Mouse (Mus musculus): Measurements from ENCODE around the gene Homez. TPM values are rescaled to one million over a fixed set of nuclear protein-coding genes. Genes with fewer than 3 reads are reported as not detected.

Gene Homez
- polyA plus RNA-seq, 1 experiment from 2014 or later, result 10.3 TPM

DNA sequence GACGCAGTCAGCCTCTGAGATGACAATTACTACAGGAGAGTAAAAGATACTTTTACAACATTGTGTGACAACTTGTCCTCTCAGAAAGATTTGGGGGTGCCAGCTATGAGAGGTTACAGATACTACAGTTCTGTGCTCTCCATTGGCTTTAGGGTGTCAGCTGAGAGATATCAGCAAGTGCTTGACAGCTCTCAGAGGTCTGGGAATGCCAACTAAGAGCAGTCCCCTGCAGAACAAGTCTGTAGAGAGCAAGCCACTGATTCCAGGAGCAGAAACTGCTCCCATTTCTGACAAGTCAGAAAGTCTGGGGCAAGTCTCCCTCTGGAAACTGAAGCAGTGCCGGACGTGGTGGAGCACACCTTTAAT, 61.1 kb downstream of the Homez start:
- Histone ChIP-seq H3K4me2 (no peak overlapping the region), H3K36me3 (no peaks in the 10 kb centered on the region), H3K4me3 (no peak overlapping the region), H3K9me3 (no peaks in the 10 kb centered on the region), H3K9ac (no peak overlapping the region), H3K27ac (no peak overlapping the region), H3K27me3 (no peaks in the 10 kb centered on the region), H3K4me1 (replicated peaks) (no peaks in the 10 kb centered on the region)
- WGBS, result 94% methylated on average over 3 of the region's 3 CpGs
- no peak for ATAC-seq (ENCODE audit: low FRiP score)

DNA sequence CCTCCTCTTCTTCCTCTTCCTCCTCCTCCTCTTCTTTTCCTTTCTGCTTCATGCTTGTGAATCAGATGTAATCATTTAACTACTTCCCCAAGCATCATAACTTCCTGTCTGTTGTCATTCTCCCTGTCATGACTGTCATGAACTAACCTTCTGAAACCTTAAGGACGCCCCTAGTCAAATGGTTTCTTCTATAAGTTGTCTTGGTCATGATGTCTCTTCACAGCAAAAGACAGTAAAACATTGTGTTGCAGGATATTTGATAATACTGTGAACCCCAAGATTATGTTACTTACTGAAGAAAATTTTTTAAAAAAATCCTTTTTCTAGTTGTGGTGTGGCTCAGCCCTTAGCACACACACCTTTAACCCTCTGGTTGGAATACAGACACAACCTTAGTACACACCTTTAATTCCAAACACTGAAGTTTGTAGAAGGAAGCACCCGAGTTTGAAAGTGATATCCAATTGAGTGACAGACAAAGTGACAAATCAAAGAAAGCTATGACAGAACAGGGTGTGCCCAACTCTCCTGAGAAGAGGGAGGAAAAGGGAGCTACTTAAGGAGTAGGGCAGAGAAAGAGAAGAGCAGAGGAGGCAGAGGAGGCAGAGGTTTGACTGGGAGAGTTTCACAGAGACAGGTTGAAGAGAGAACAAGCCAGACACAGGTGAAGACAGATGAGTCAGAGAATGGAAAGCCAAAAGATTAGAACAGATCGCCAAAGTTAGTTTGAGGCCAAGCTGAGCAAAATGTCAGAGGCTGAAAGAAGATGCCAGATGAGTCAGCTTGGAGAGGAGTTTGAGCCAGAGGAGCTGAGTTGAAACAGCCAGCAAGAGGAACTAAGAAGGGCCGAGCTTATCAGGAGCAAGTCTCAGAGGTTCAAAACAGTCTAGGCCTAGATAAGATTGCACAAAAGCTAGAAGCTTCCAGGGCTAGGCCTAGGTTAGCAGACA, 61.8 kb downstream of the Homez start:
- Histone ChIP-seq H3K4me3 (no peak overlapping the region), H3K27me3 (no peaks in the 10 kb centered on the region), H3K9me3 (no peaks in the 10 kb centered on the region), H3K4me1 (replicated peaks) (no peaks in the 10 kb centered on the region), H3K27ac (no peak overlapping the region), H3K4me2 (no peak overlapping the region), H3K9ac (no peak overlapping the region), H3K36me3 (no peaks in the 10 kb centered on the region)
- no peak for ATAC-seq (ENCODE audit: low FRiP score)
- 82% methylated on average over 4 of the region's 4 CpGs for WGBS

DNA sequence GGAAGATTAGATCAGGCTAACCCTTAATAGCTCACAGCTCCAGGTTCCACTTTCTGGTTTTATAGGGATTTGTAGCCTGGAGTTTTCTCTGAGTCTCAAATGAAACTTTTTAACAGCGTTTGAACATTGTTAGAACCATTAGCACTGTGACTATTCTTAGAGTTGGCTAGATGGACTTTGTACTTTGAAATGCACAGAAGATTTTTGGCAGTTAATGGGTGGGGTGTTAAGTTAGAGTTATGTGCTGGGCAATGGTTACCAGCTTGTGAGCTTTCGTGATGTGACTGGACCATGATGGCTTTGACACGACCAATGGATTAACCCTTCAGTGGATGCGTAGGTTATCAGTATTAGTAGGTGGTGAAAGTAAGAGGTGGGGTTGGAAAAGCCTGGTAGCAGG, 64.6 kb downstream of the Homez start:
- H3K4me1 ChIP-seq (replicated peaks), result no peaks in the 10 kb centered on the region
- no peak overlapping the region for H3K9ac ChIP-seq
- no peak overlapping the region for H3K4me3 ChIP-seq
- no peak overlapping the region for H3K4me2 ChIP-seq
- H3K27me3 ChIP-seq, result no peaks in the 10 kb centered on the region
- H3K27ac ChIP-seq, result no peak overlapping the region
- 94% methylated on average over 4 of the region's 4 CpGs for WGBS
- no peak for ATAC-seq (ENCODE audit: low FRiP score)
- no peaks in the 10 kb centered on the region for H3K36me3 ChIP-seq
- no peaks in the 10 kb centered on the region for H3K9me3 ChIP-seq

Other genes starting within 250 kb of the Homez start
- gene Psmb11, start 249.5 kb downstream of the Homez start, polyA plus RNA-seq (2015; fragmentation: Nextera tagmentation; extraction: Ambion mirVana), result not detected in 2 replicates
- gene Gm17606, start 230.0 kb downstream of the Homez start, polyA plus RNA-seq (2015; fragmentation: Nextera tagmentation; extraction: Ambion mirVana), result not detected in 2 replicates
- gene Cdh24, start 229.6 kb downstream of the Homez start, polyA plus RNA-seq (2015; fragmentation: Nextera tagmentation; extraction: Ambion mirVana), result 8.6 and 9.4 TPM in 2 replicates
- gene 1700123O20Rik, start 184.7 kb downstream of the Homez start, polyA plus RNA-seq (2015; fragmentation: Nextera tagmentation; extraction: Ambion mirVana), result 78.0 and 79.0 TPM in 2 replicates
- gene Acin1, start 184.0 kb downstream of the Homez start, polyA plus RNA-seq (2015; fragmentation: Nextera tagmentation; extraction: Ambion mirVana), result 155 and 169 TPM in 2 replicates
- gene Gm29776, start 172.1 kb downstream of the Homez start, polyA plus RNA-seq (2015; fragmentation: Nextera tagmentation; extraction: Ambion mirVana), result 0.18 and 0.34 TPM in 2 replicates
- gene Cebpe, start 158.8 kb downstream of the Homez start, polyA plus RNA-seq (2015; fragmentation: Nextera tagmentation; extraction: Ambion mirVana), result not detected in 2 replicates
- gene Slc7a8, start 89.0 kb downstream of the Homez start, polyA plus RNA-seq (2015; fragmentation: Nextera tagmentation; extraction: Ambion mirVana), result 4.7 and 5.3 TPM in 2 replicates
- gene Rnf212b, start 56.8 kb downstream of the Homez start, polyA plus RNA-seq (2015; fragmentation: Nextera tagmentation; extraction: Ambion mirVana), result not detected in 2 replicates
- 1.5 and 2.4 TPM in 2 replicates for gene Ppp1r3e, start 6.6 kb upstream of the Homez start, polyA plus RNA-seq (2015; fragmentation: Nextera tagmentation; extraction: Ambion mirVana)
- gene Bcl2l2, start 12.4 kb upstream of the Homez start, polyA plus RNA-seq (2015; fragmentation: Nextera tagmentation; extraction: Ambion mirVana), result 3.6 and 4.7 TPM in 2 replicates
- 0.34 TPM in 1 of 2 replicates, not detected in the other for gene Gm20521, start 12.5 kb upstream of the Homez start, polyA plus RNA-seq (2015; fragmentation: Nextera tagmentation; extraction: Ambion mirVana)
- 165 and 167 TPM in 2 replicates for gene Pabpn1, start 21.5 kb upstream of the Homez start, polyA plus RNA-seq (2015; fragmentation: Nextera tagmentation; extraction: Ambion mirVana)
- 148 and 158 TPM in 2 replicates for gene Slc22a17, start 42.2 kb upstream of the Homez start, polyA plus RNA-seq (2015; fragmentation: Nextera tagmentation; extraction: Ambion mirVana)
- 15.4 and 15.6 TPM in 2 replicates for gene Efs, start 55.2 kb upstream of the Homez start, polyA plus RNA-seq (2015; fragmentation: Nextera tagmentation; extraction: Ambion mirVana)
- gene Il25, start 61.7 kb upstream of the Homez start, polyA plus RNA-seq (2015; fragmentation: Nextera tagmentation; extraction: Ambion mirVana), result 0.38 and 0.83 TPM in 2 replicates
- 7.0 and 7.1 TPM in 2 replicates for gene Cmtm5, start 65.3 kb upstream of the Homez start, polyA plus RNA-seq (2015; fragmentation: Nextera tagmentation; extraction: Ambion mirVana)
- 1.2 and 3.0 TPM in 2 replicates for gene Myh6, start 96.0 kb upstream of the Homez start, polyA plus RNA-seq (2015; fragmentation: Nextera tagmentation; extraction: Ambion mirVana)
- gene Gm17428, start 106.0 kb upstream of the Homez start, polyA plus RNA-seq (2015; fragmentation: Nextera tagmentation; extraction: Ambion mirVana), result not detected in 2 replicates
- gene Myh7, start 123.7 kb upstream of the Homez start, polyA plus RNA-seq (2015; fragmentation: Nextera tagmentation; extraction: Ambion mirVana), result 8.2 and 9.2 TPM in 2 replicates
- 53.4 and 53.7 TPM in 2 replicates for gene Ngdn, start 144.5 kb upstream of the Homez start, polyA plus RNA-seq (2015; fragmentation: Nextera tagmentation; extraction: Ambion mirVana)
- 29.4 and 31.9 TPM in 2 replicates for gene Zfhx2, start 221.4 kb upstream of the Homez start, polyA plus RNA-seq (2015; fragmentation: Nextera tagmentation; extraction: Ambion mirVana)
- 29.8 and 30.7 TPM in 2 replicates for gene Thtpa, start 223.8 kb upstream of the Homez start, polyA plus RNA-seq (2015; fragmentation: Nextera tagmentation; extraction: Ambion mirVana)
- gene Ap1g2, start 235.6 kb upstream of the Homez start, polyA plus RNA-seq (2015; fragmentation: Nextera tagmentation; extraction: Ambion mirVana), result 6.5 and 6.6 TPM in 2 replicates
- gene Jph4, start 246.0 kb upstream of the Homez start, polyA plus RNA-seq (2015; fragmentation: Nextera tagmentation; extraction: Ambion mirVana), result 22.2 and 22.6 TPM in 2 replicates